Mouse (Mus musculus): ENCODE measurements around the gene Tmem236. TPM values are rescaled to one million over a fixed set of nuclear protein-coding genes. Genes with fewer than 3 reads are reported as not detected.
"Not testable (repeated sequence)": the region's sequence is repeated elsewhere in the genome, so short reads cannot be mapped to it uniquely, and the experiment has no call there.

Gene Tmem236
- polyA plus RNA-seq, 1 experiment: 0.25 TPM

DNA sequence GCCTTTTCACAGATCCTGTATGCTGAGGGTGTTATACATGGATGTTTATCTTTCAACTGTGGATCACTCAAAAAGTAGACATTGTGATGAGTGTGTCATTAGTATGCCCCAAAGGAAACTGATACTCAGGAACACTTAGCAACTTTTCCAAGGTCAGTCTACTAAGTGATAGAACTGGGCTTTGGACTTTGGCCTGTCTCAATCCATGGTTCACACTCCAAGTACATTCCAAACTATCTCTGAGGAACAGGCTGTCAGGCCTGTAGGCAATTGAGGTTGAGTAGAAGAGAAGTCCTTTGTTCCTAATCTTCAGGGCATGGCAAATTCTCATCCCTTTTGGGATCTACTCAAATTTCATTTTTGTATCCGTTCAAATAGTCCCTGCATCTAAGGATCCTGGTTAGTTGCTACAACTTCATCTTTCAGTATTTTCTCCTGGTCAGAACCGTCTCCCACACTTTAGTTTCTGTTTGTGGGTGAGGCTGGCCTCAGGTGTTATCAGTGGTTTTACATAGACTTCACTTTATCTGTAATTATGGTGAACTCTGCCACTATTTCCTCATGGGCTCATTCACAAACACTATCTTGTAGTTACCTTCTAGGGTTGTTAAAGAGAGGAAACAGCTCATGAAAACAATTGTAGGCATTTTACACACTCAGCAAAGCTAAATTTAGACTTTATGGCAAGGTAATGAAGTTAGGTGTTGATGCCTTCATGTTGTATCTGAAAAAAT lies 2.3 kb downstream of the Tmem236 start:
- H3K27ac ChIP-seq (ENCODE audit: insufficient read depth, low read length): no peak overlapping the region
- no peak overlapping the region for H3K4me3 ChIP-seq (ENCODE audit: insufficient read depth, low read length)
- TF ChIP-seq POLR2A (IDR thresholded peaks at IDR 0.05; ENCODE audit: extremely low read depth, insufficient read depth, low read length) (no peak), CTCF (IDR thresholded peaks at IDR 0.05; ENCODE audit: extremely low read depth, insufficient read depth, low read length) (no peak)
- H3K4me1 ChIP-seq (ENCODE audit: control insufficient read depth, insufficient read depth, low read length): no peaks in the 10 kb centered on the region

DNA sequence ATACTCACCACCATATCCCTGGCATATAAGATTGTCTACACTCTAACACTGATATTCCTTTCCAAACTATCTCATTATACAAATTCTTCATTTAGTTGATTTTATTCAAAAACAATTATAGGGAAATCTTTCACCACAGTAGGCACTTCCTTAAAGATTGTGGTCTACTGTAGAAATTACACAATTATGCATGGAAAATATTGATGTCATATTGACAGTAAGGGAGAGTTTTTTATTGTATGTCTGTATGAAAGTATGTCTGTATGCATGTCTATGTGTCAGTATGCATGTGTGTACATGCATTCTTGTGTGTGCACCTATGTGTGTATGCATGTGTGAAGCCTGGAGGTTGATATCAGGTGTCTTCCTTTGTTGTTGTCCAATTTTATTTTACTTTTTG lies 10.1 kb downstream of the Tmem236 start:
- Histone ChIP-seq H3K4me1 (ENCODE audit: control insufficient read depth, insufficient read depth, low read length) (no peaks in the 10 kb centered on the region), H3K4me3 (ENCODE audit: insufficient read depth, low read length) (no peak overlapping the region), H3K27ac (ENCODE audit: insufficient read depth, low read length) (no peak overlapping the region)
- TF ChIP-seq POLR2A (IDR thresholded peaks at IDR 0.05; ENCODE audit: extremely low read depth, insufficient read depth, low read length): no peak
- no peak for TF ChIP-seq CTCF (IDR thresholded peaks at IDR 0.05; ENCODE audit: extremely low read depth, insufficient read depth, low read length)

DNA sequence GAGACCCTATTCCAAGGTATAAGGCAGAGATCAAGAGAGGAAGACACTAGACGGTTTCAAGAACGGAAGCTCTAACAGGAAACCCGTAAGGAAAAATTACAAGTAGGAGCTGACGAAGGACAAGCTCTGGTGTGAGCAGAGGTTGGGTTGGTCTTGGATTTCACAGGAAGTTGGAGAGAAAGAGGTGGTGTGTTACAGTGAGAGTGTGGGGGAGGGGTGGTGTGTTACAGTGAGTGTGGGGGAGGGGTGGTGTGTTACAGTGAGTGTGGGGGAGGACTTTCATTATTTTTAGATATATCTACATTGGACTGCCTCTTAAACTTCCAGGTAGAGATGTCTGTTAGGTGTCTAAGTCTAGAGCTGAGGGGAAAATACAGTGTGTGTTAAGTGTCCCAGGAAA lies 16.4 kb downstream of the Tmem236 start:
- no peak for TF ChIP-seq POLR2A (IDR thresholded peaks at IDR 0.05; ENCODE audit: extremely low read depth, insufficient read depth, low read length)
- TF ChIP-seq CTCF (IDR thresholded peaks at IDR 0.05; ENCODE audit: extremely low read depth, insufficient read depth, low read length): no peak
- Histone ChIP-seq H3K4me3 (ENCODE audit: insufficient read depth, low read length) (no peak overlapping the region), H3K27ac (ENCODE audit: insufficient read depth, low read length) (no peak overlapping the region), H3K4me1 (ENCODE audit: control insufficient read depth, insufficient read depth, low read length) (no peaks in the 10 kb centered on the region)

DNA sequence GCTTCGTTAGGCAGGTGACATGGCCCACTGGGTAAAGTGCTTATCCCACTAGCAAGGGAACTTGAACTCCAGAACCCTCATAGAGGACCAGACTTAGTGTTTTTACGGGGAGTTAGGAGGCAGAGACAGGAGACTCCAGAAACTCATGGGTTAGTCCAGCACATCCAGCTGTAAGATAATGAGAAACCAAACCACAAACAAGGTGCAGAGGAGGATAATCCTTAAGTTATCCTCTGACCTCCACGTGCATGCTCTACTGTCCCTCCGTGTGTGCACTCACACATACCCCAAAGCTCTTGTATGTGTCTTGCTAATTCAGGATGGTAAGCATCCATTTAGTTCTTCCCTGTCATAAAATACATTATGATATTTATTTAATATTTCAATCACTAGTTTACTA lies 17.3 kb downstream of the Tmem236 start:
- no peak for TF ChIP-seq POLR2A (IDR thresholded peaks at IDR 0.05; ENCODE audit: extremely low read depth, insufficient read depth, low read length)
- no peak for TF ChIP-seq CTCF (IDR thresholded peaks at IDR 0.05; ENCODE audit: extremely low read depth, insufficient read depth, low read length)
- Histone ChIP-seq H3K4me3 (ENCODE audit: insufficient read depth, low read length) (no peak overlapping the region), H3K4me1 (ENCODE audit: control insufficient read depth, insufficient read depth, low read length) (no peaks in the 10 kb centered on the region), H3K27ac (ENCODE audit: insufficient read depth, low read length) (no peak overlapping the region)

DNA sequence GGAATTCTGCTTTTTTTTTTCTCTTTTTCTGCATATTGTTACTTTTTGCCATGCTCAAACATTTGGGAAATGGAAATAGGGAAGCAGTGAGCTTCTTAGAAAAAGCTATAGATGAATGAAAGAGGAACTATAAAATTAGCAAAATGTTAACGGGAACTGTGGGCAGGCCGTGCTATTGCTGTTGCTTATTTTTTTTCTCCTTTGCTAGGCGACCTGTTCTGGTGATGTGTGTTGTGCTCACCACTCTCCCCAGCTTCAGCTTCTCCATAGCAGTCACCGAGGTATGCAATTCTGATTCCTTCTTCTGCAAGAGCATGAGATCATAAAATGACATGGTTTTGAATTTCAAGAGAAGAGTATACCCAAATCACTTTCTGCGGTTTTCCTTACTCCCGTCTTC lies 17.7 kb downstream of the Tmem236 start:
- Histone ChIP-seq H3K4me3 (ENCODE audit: insufficient read depth, low read length) (no peak overlapping the region), H3K4me1 (ENCODE audit: control insufficient read depth, insufficient read depth, low read length) (no peaks in the 10 kb centered on the region), H3K27ac (ENCODE audit: insufficient read depth, low read length) (no peak overlapping the region)
- TF ChIP-seq POLR2A (IDR thresholded peaks at IDR 0.05; ENCODE audit: extremely low read depth, insufficient read depth, low read length) (no peak), CTCF (IDR thresholded peaks at IDR 0.05; ENCODE audit: extremely low read depth, insufficient read depth, low read length) (no peak)

DNA sequence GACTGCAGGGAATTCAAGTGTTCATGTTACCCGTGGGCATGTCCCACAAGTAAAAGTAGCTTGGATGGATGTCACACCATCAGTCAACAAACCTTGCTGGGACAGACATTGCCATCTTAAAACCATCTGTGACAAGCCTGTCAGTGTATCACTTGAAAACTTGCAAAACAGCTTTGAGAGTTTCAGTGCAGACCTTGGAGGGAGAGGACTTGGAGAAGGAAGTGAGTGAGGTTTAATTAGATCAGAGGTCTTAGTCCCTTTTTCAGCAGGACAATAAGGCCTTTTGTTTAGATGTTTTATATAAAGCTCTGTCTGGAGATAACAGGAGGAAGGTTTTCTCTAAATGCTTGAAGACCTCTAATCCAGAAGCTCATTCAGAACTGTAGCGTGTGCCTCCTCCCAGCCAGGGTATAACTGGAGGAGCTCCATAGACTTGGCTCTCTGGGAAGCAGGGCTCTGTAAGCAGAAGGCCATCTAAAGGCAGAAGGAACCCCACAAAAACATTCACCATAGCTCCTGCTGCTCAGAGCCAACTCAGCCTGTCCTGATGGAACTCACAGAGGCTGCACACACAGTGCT lies 24.1 kb downstream of the Tmem236 start:
- H3K4me3 ChIP-seq (ENCODE audit: insufficient read depth, low read length); H3K27ac ChIP-seq (ENCODE audit: insufficient read depth, low read length); H3K4me1 ChIP-seq (ENCODE audit: control insufficient read depth, insufficient read depth, low read length): not testable (repeated sequence)

DNA sequence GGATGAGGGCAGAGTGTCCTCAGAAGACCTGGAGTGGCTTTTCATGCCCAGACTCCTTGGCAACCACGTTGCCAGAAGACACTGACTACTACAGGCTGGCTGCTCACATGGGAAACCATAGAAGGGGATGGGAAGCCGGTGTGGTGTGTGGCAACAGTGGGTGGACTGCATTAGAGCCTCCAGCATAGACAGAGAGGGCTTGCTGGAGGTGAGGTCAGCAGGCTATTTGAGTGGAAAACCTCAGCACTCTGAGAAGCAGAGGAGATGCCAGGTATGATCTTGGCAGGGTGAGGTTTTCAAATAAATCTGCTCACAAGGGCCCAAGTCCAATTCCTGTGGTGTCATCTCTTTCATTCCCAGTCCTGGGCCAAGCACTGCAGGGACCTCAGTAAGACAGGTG lies 25.3 kb downstream of the Tmem236 start:
- Histone ChIP-seq H3K4me1 (ENCODE audit: control insufficient read depth, insufficient read depth, low read length) (no peaks in the 10 kb centered on the region), H3K4me3 (ENCODE audit: insufficient read depth, low read length) (no peak overlapping the region), H3K27ac (ENCODE audit: insufficient read depth, low read length) (no peak overlapping the region)
- TF ChIP-seq POLR2A (IDR thresholded peaks at IDR 0.05; ENCODE audit: extremely low read depth, insufficient read depth, low read length) (no peak), CTCF (IDR thresholded peaks at IDR 0.05; ENCODE audit: extremely low read depth, insufficient read depth, low read length) (no peak)

DNA sequence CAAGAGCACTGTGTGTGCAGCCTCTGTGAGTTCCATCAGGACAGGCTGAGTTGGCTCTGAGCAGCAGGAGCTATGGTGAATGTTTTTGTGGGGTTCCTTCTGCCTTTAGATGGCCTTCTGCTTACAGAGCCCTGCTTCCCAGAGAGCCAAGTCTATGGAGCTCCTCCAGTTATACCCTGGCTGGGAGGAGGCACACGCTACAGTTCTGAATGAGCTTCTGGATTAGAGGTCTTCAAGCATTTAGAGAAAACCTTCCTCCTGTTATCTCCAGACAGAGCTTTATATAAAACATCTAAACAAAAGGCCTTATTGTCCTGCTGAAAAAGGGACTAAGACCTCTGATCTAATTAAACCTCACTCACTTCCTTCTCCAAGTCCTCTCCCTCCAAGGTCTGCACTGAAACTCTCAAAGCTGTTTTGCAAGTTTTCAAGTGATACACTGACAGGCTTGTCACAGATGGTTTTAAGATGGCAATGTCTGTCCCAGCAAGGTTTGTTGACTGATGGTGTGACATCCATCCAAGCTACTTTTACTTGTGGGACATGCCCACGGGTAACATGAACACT lies 26.6 kb downstream of the Tmem236 start:
- not testable (repeated sequence) for H3K4me1 ChIP-seq (ENCODE audit: control insufficient read depth, insufficient read depth, low read length); H3K4me3 ChIP-seq (ENCODE audit: insufficient read depth, low read length); H3K27ac ChIP-seq (ENCODE audit: insufficient read depth, low read length)

DNA sequence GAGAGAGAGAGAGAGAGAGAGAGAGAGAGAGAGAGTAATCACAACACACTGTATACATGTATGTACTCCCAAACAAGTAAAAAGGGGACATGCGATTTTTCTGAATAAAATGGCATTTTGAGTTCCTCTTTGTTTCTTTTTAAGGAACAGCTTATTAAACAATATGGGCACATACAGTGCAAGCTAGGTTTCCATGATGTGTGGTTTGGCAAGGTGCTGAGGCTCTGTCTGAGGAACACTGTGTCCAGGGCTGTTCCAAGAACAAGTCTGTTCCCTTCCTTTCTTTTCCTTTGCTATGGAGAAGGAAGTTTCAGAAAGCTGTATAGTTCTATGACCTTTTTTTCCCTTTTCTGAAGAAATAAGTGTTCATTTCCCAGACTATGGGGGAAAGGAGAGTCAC lies 30.0 kb downstream of the Tmem236 start:
- Histone ChIP-seq H3K4me3 (ENCODE audit: insufficient read depth, low read length) (no peak overlapping the region), H3K4me1 (ENCODE audit: control insufficient read depth, insufficient read depth, low read length) (no peaks in the 10 kb centered on the region), H3K27ac (ENCODE audit: insufficient read depth, low read length) (no peak overlapping the region)
- TF ChIP-seq CTCF (IDR thresholded peaks at IDR 0.05; ENCODE audit: extremely low read depth, insufficient read depth, low read length) (no peak), POLR2A (IDR thresholded peaks at IDR 0.05; ENCODE audit: extremely low read depth, insufficient read depth, low read length) (no peak)

DNA sequence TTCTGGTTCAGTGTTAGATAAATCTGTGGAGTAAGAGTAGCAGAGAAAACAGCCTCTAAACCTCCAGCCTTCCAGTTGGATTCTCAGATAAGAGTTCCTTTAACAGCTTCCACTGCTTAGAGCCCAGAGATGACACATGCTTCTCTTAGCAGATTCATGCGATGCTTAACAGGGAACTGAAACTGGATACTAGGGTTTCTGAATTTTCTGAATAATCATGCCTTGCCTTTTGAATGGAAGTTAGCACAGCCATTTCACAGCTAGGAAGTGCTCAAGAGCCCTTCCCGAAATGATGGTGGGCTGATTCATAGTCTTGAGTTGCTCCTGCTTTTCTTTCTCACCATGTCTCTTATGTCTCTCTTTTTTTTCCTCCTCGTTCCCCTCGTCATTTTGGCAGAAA lies 32.5 kb downstream of the Tmem236 start:
- H3K27ac ChIP-seq (ENCODE audit: insufficient read depth, low read length): no peak overlapping the region
- no peak overlapping the region for H3K4me3 ChIP-seq (ENCODE audit: insufficient read depth, low read length)
- no peak for TF ChIP-seq CTCF (IDR thresholded peaks at IDR 0.05; ENCODE audit: extremely low read depth, insufficient read depth, low read length)
- TF ChIP-seq POLR2A (IDR thresholded peaks at IDR 0.05; ENCODE audit: extremely low read depth, insufficient read depth, low read length): no peak
- H3K4me1 ChIP-seq (ENCODE audit: control insufficient read depth, insufficient read depth, low read length): no peaks in the 10 kb centered on the region
